Mouse (Mus musculus): ENCODE results near the gene Sulf2. TPM values are rescaled to one million over a fixed set of nuclear protein-coding genes. Genes with fewer than 3 reads are reported as not detected.

The Sulf2 gene
- polyA plus RNA-seq (2012; rRNA removed), result 0.97 and 1.1 TPM in 2 replicates

DNA sequence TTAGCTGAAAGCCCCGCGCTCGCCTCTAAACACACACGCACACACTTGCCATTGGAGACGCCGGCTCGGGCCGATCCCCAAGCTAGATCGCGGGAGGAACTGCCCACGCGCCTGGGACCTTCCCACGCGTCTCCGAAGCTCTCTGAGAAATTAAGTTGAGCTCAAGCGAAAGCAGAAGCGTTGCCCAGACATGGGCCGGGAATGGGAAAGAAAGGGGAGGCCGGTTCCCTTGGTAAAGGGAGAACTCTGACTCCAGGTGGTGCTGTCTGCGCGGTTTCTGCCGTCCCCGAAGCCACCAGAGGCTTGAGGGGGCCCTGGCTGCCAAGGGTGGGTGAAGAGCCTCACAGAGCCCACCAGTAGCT, at the start of gene Sulf2:
Gene Sulf2 (minus strand): TSS at position 210 of the 362 bp plus-strand sequence.

Other genes with a start within 250 kb of the Sulf2 start
- 5.0 and 6.0 TPM in 2 replicates for gene Ncoa3, start 163.0 kb downstream of the Sulf2 start, polyA plus RNA-seq (2012; rRNA removed)